Mouse (Mus musculus) heart, adult 11 months (tissue): ENCODE data around the gene Gigyf2.
"Not testable (repeated sequence)": the region's sequence is repeated elsewhere in the genome, so short reads cannot be mapped to it uniquely, and the experiment has no call there.

Experiments used
- DNase-seq: peaks from one replicate; pipeline ENCODE4 v3.0.0; 2022

Gigyf2 gene

DNA sequence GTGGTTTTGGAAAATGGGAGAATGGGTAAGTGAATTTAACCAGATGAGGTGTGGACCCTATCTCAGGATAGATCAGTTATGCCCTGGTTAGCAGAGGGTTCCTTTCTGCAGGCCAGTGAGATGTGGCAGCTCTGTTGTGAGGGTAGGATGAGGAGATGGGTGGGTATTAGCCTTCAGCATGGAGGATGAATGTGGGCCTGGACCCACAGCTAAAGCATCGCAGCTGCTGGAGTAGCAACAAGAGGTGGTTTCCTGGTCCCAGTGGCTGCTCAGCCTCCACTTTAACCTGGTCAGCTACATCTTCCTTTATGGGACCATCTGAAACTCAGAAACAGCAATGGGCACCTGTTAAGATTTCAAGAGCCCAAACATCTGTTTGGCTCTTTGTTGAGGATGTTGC lies 129.6 kb downstream of the Gigyf2 start:
- DNase-seq, result peak; percentile 62

- no peak for DNase-seq
Observed at GRCm38 (mm10) chr1:87458045-87458444, 131.2 kb downstream of the Gigyf2 start.

DNA sequence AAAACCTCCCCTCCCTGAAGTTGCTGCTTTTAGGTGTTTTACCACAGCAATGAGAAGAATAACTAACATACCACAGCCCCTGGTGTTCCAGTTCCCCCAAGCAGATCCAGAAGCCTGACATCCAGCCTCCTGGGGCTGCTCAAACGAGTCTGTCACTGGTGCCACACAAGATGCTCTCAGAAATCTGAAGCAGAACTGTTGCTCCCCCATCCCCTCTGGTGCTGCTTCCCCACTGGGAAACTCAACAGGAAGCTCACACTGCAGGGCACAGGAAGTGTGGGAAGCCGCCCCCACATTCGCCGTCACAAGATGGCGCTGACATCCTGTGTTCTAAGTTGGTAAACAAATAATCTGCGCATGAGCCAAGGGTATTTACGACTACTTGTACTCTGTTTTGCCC lies 133.1 kb downstream of the Gigyf2 start:
- not testable (repeated sequence) for DNase-seq

DNA sequence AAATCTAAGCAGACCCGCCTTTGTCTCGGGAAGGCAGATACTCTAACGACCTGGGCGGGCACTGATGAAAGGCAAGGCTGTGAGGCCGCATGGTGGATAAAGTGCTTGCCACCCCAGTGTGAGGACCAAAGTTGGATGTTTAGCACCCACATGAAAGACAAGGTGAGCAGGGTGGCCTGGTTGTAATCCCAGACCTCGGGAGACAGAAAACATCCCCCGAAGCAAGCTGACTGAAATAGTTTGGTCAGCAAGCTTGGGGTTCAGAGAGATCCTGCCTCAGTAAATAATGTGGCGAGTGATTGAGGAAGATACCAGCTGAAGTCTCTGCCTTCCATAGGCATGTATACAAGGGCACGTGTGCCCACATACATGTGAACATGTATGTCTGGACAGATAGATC lies 140.7 kb downstream of the Gigyf2 start:
- DNase-seq, result peak; percentile 79

DNA sequence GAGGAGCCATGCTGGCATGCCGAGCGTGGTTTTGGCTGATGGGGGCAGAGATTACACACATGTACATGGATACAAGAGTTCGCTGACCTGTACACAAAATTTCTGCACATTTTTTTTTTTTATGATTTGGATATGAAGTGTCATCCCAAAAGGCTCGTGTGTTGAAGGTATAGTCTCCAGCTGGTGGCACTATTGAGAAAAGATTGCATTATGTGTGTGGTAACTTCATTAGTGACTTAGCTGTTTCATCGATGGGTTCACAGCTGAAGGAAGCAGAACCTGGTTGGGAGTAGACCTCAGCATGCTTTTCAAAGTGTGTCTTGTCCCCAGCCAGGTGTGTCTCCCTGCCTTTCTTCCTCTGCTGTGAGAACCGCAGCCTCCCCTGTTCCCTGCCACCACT lies 141.5 kb downstream of the Gigyf2 start:
- peak; percentile 78 for DNase-seq

DNA sequence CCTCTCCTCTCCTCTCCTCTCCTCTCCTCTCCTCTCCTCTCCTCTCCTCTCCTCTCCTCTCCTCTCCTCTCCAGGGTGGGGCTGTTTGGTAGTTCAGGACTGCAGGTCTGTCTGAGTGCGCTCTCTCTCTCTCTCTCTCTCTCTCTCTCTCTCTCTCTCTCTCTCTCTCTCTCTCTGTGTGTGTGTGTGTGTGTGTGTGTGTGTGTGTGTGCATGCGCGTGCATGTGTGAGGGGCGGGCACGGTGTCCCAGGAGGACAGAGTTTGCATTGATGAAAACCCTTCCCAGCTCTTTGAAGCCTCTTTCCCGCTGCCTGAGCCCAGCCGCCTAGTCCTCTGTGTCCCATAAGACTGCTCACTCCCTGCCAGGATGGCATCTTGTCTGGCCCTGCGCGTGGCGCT lies 143.2 kb downstream of the Gigyf2 start, which contains the start of gene Snorc:
Gene Snorc (plus strand): TSS at position 301 of the 400 bp plus-strand sequence.
- DNase-seq, result not testable (repeated sequence)

DNA sequence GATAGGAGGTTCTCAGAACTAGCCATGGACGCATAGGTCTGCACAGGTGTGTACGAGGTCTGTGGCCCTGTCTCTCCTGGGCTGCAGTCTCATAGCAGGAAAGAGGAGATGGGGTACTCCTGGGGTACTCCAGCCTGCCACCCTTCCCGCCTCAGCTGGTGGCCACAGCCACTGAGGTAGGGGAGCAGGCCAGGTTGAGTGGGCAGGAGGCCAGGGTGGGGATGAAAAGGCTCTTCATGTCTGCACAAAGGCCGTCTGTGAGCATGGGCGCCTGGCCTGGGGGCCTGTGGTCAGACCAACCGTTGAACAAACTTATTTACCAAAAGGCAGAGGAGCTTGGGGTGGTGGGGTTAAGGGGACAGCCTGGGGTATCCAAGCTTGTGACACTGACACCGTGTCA lies 145.1 kb downstream of the Gigyf2 start:
- DNase-seq, result no peak

DNA sequence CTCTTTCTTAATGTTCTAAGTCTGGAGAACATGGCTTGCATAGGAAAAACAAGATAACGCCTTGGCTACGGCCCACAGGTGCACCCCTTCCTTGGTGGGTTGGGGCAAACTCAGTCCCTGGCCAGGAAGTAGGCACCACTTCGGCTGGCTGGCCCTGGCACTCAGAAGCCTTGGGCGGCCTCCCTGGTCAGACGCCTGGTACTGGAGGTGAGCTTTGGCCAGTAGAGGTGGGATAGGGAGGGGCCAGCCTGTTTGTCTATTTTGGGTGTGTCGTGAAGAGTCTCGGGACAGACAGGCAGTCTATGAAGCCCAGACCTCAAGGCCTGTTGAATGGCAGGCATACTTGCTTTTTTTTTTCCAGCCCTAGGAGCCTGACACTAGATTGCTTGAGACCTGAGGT lies 145.8 kb downstream of the Gigyf2 start:
- DNase-seq, result peak; percentile 93

GRCm38 (mm10) chr1:87475076-87475895 lies 148.5 kb downstream of the Gigyf2 start:
- DNase-seq, result no peak

GRCm38 (mm10) chr1:87482546-87482945 lies 155.7 kb downstream of the Gigyf2 start:
- no peak for DNase-seq

GRCm38 (mm10) chr1:87486386-87486785 lies 159.6 kb downstream of the Gigyf2 start:
- DNase-seq, result peak; percentile 90

- no peak for DNase-seq
Observed at GRCm38 (mm10) chr1:87492285-87492684, 165.5 kb downstream of the Gigyf2 start.

GRCm38 (mm10) chr1:87493542-87493941 lies 166.7 kb downstream of the Gigyf2 start:
- DNase-seq, result no peak
